Mouse (Mus musculus) T-cell, adult 2 months (primary cell): ENCODE measurements around the gene Zc3hav1.

Experiments
- DNase-seq: peaks from one replicate; pipeline ENCODE4 v3.0.0; 2022; ENCODE audit warnings: low spot score

Gene Zc3hav1

GRCm38 (mm10) chr6:38352451-38352850 lies 2.0 kb downstream of the Zc3hav1 start:
- peak; percentile 64 for DNase-seq

- DNase-seq = no peak
Observed at GRCm38 (mm10) chr6:38351930-38352329, 2.5 kb downstream of the Zc3hav1 start.

- no peak for DNase-seq
Observed at GRCm38 (mm10) chr6:38349806-38350205, 4.6 kb downstream of the Zc3hav1 start.

- DNase-seq = no peak
Observed at GRCm38 (mm10) chr6:38348811-38349453, 5.5 kb downstream of the Zc3hav1 start.

- no peak for DNase-seq
Observed at GRCm38 (mm10) chr6:38347875-38348274, 6.5 kb downstream of the Zc3hav1 start.

- peak; percentile 89 for DNase-seq
Observed at GRCm38 (mm10) chr6:38345796-38346195, 8.6 kb downstream of the Zc3hav1 start.

GRCm38 (mm10) chr6:38344006-38344670 lies 10.3 kb downstream of the Zc3hav1 start:
- no peak for DNase-seq

- DNase-seq = no peak
Observed at GRCm38 (mm10) chr6:38343581-38343980, 10.8 kb downstream of the Zc3hav1 start.

GRCm38 (mm10) chr6:38342666-38342992 lies 11.8 kb downstream of the Zc3hav1 start:
- DNase-seq = no peak

GRCm38 (mm10) chr6:38341751-38342665 lies 12.4 kb downstream of the Zc3hav1 start:
- peak; percentile 47 for DNase-seq

- no peak for DNase-seq
Observed at GRCm38 (mm10) chr6:38339078-38339477, 15.3 kb downstream of the Zc3hav1 start.

- DNase-seq = no peak
Observed at GRCm38 (mm10) chr6:38337951-38338350, 16.5 kb downstream of the Zc3hav1 start.

- DNase-seq = no peak
Observed at GRCm38 (mm10) chr6:38337166-38337705, 17.2 kb downstream of the Zc3hav1 start.

GRCm38 (mm10) chr6:38335264-38335663 lies 19.1 kb downstream of the Zc3hav1 start:
- no peak for DNase-seq

GRCm38 (mm10) chr6:38326596-38326995 lies 27.8 kb downstream of the Zc3hav1 start:
- DNase-seq = no peak

- DNase-seq = peak; percentile 40
Observed at GRCm38 (mm10) chr6:38320621-38321020, 33.8 kb downstream of the Zc3hav1 start.

- no peak for DNase-seq
Observed at GRCm38 (mm10) chr6:38316050-38316449, 38.4 kb downstream of the Zc3hav1 start.

GRCm38 (mm10) chr6:38309741-38310140 lies 44.7 kb downstream of the Zc3hav1 start:
- peak; percentile 44 for DNase-seq

- DNase-seq = no peak
Observed at GRCm38 (mm10) chr6:38304981-38305380, 49.4 kb downstream of the Zc3hav1 start.

GRCm38 (mm10) chr6:38298761-38299401 lies 55.5 kb downstream of the Zc3hav1 start, which contains the start of gene Zc3hav1l:
Zc3hav1l (minus strand) TSS chr6:38299259.
- DNase-seq = peak; percentile 59

- no peak for DNase-seq
Observed at GRCm38 (mm10) chr6:38298246-38298635, 56.2 kb downstream of the Zc3hav1 start.
